Mouse (Mus musculus) inflammation-experienced regulatory T-cells, adult 6 months (primary cell): ENCODE results near the gene Gm3839. TPM values are rescaled to one million over a fixed set of nuclear protein-coding genes. Genes with fewer than 3 reads are reported as not detected.
"Not testable (repeated sequence)": the region's sequence is repeated elsewhere in the genome, so short reads cannot be mapped to it uniquely, and the experiment has no call there.

Source experiments
- ATAC-seq: one replicate; pipeline ENCODE4 v1.8.0; 2017
- polyA plus RNA-seq, 3 experiments: library from polyadenylated mRNA; unstranded; fragments of 100-300 nt; shearing (Covaris generic); gene quantifications; one replicate each; pipeline ENCODE4 v1.2.1; 2017

Gene Gm3839
- polyA plus RNA-seq = 1 to 10 TPM; 2.3 to 3.8 (median 3.2) TPM

GRCm38 (mm10) chr14:11356626-11357025 lies at the start of gene Gm3839:
Gene Gm3839 (minus strand): TSS chr14:11356726.
- ATAC-seq = not testable (repeated sequence)

- no peak for ATAC-seq
These were observed 49.1 kb upstream of the Gm3839 start for GRCm38 (mm10) chr14:11405661-11406060.

GRCm38 (mm10) chr14:11377846-11378245 lies 21.3 kb upstream of the Gm3839 start:
- no peak for ATAC-seq

- ATAC-seq = no peak
These were observed 18.7 kb upstream of the Gm3839 start for GRCm38 (mm10) chr14:11375225-11375624.

- no peak for ATAC-seq
These were observed 10.4 kb downstream of the Gm3839 start for GRCm38 (mm10) chr14:11346086-11346485.

GRCm38 (mm10) chr14:11329993-11330392 lies 26.5 kb downstream of the Gm3839 start:
- no peak for ATAC-seq

- no peak for ATAC-seq
These were observed 49.4 kb downstream of the Gm3839 start for GRCm38 (mm10) chr14:11307079-11307478.

- not testable (repeated sequence) for ATAC-seq
These were observed 68.6 kb downstream of the Gm3839 start for GRCm38 (mm10) chr14:11287956-11288355.

- ATAC-seq = no peak
These were observed 99.3 kb downstream of the Gm3839 start for GRCm38 (mm10) chr14:11257161-11257705.

- ATAC-seq = no peak
These were observed 108.5 kb downstream of the Gm3839 start for GRCm38 (mm10) chr14:11248053-11248452.

GRCm38 (mm10) chr14:11244546-11244945 lies 112.0 kb downstream of the Gm3839 start:
- no peak for ATAC-seq

- no peak for ATAC-seq
These were observed 124.4 kb downstream of the Gm3839 start for GRCm38 (mm10) chr14:11232086-11232485.

Other genes starting within 250 kb of the Gm3839 start
- gene Fhit, start 194.7 kb downstream of the Gm3839 start, polyA plus RNA-seq = 1 to 10 TPM; 2.0 to 7.7 (median 6.6) TPM
- under 1 TPM in 1 of 3 experiments, not detected in 2; 0.24 TPM for gene Ptprg, start 196.8 kb upstream of the Gm3839 start, polyA plus RNA-seq